Mouse (Mus musculus): ENCODE results near the gene Tram1l1. TPM values are rescaled to one million over a fixed set of nuclear protein-coding genes. Genes with fewer than 3 reads are reported as not detected.
"Not testable (repeated sequence)": the region's sequence is repeated elsewhere in the genome, so short reads cannot be mapped to it uniquely, and the experiment has no call there.

The Tram1l1 gene
- polyA plus RNA-seq (2014; fragmentation: Nextera tagmentation; extraction: Ambion mirVana), result 18.1 and 19.3 TPM in 2 replicates

GRCm38 (mm10) chr3:124320821-124321576, at the start of gene Tram1l1:
Gene Tram1l1 (plus strand): TSS chr3:124320855.
- ATAC-seq (replicated peaks; ENCODE audit: insufficient number of reproducible peaks, low FRiP score, low TSS enrichment, low read depth) (peak; percentile 96), DNase-seq (ENCODE audit: low spot score) (peak; percentile 91)
- no peaks in the 10 kb centered on the region for H3K27me3 ChIP-seq (ENCODE audit: control insufficient read depth, insufficient read depth, low read length)
- H3K4me3 ChIP-seq (ENCODE audit: low read depth, low read length), result peak within 1 kb of the TSS; percentile 57
- H3K36me3 ChIP-seq (replicated peaks; ENCODE audit: control insufficient read depth, insufficient read depth, low read depth, low read length), result no peaks in the 10 kb centered on the region
- H3K9me3 ChIP-seq (replicated peaks; ENCODE audit: control insufficient read depth, low read length), result no peaks in the 10 kb centered on the region
- H3K9ac ChIP-seq (replicated peaks; ENCODE audit: low read length), result peak within 1 kb of the TSS; percentile 73
- no peak within 1 kb of the TSS for H3K27ac ChIP-seq (replicated peaks; ENCODE audit: low read depth, low read length)
- H3K4me2 ChIP-seq (ENCODE audit: low read depth, low read length), result peak within 1 kb of the TSS; percentile 58
- WGBS, result 3% methylated on average over 42 of the region's 53 CpGs
- H3K4me1 ChIP-seq (ENCODE audit: control insufficient read depth, insufficient read depth, low read length), result no peaks in the 10 kb centered on the region

- Histone ChIP-seq H3K4me2 (ENCODE audit: low read depth, low read length) (no peak overlapping the region), H3K27me3 (ENCODE audit: control insufficient read depth, insufficient read depth, low read length) (no peaks in the 10 kb centered on the region), H3K4me3 (ENCODE audit: low read depth, low read length) (no peak overlapping the region), H3K27ac (replicated peaks; ENCODE audit: low read depth, low read length) (no peak overlapping the region), H3K36me3 (replicated peaks; ENCODE audit: control insufficient read depth, insufficient read depth, low read depth, low read length) (no peaks in the 10 kb centered on the region), H3K9me3 (replicated peaks; ENCODE audit: control insufficient read depth, low read length) (no peaks in the 10 kb centered on the region), H3K9ac (replicated peaks; ENCODE audit: low read length) (no peak overlapping the region), H3K4me1 (ENCODE audit: control insufficient read depth, insufficient read depth, low read length) (no peaks in the 10 kb centered on the region)
- ATAC-seq (replicated peaks; ENCODE audit: insufficient number of reproducible peaks, low FRiP score, low TSS enrichment, low read depth), result no peak
- DNase-seq (ENCODE audit: low spot score), result peak; percentile 32
- 46% methylated on average over 4 of the region's 4 CpGs for WGBS
These were observed 49.4 kb upstream of the Tram1l1 start for GRCm38 (mm10) chr3:124271229-124271628.

- no peak overlapping the region for H3K4me3 ChIP-seq (ENCODE audit: low read depth, low read length)
- H3K4me2 ChIP-seq (ENCODE audit: low read depth, low read length), result no peak overlapping the region
- H3K27me3 ChIP-seq (ENCODE audit: control insufficient read depth, insufficient read depth, low read length), result no peaks in the 10 kb centered on the region
- DNase-seq (ENCODE audit: low spot score), result no peak
- 50% methylated on average over 3 of the region's 3 CpGs for WGBS
- no peaks in the 10 kb centered on the region for H3K9me3 ChIP-seq (replicated peaks; ENCODE audit: control insufficient read depth, low read length)
- H3K9ac ChIP-seq (replicated peaks; ENCODE audit: low read length), result no peak overlapping the region
- no peaks in the 10 kb centered on the region for H3K36me3 ChIP-seq (replicated peaks; ENCODE audit: control insufficient read depth, insufficient read depth, low read depth, low read length)
- no peaks in the 10 kb centered on the region for H3K4me1 ChIP-seq (ENCODE audit: control insufficient read depth, insufficient read depth, low read length)
- ATAC-seq (replicated peaks; ENCODE audit: insufficient number of reproducible peaks, low FRiP score, low TSS enrichment, low read depth), result no peak
- no peak overlapping the region for H3K27ac ChIP-seq (replicated peaks; ENCODE audit: low read depth, low read length)
These were observed 49.0 kb upstream of the Tram1l1 start for GRCm38 (mm10) chr3:124271668-124272067.

GRCm38 (mm10) chr3:124272465-124273089, 48.1 kb upstream of the Tram1l1 start:
- Histone ChIP-seq H3K9me3 (replicated peaks; ENCODE audit: control insufficient read depth, low read length) (no peaks in the 10 kb centered on the region), H3K4me3 (ENCODE audit: low read depth, low read length) (no peak overlapping the region), H3K36me3 (replicated peaks; ENCODE audit: control insufficient read depth, insufficient read depth, low read depth, low read length) (no peaks in the 10 kb centered on the region), H3K4me2 (ENCODE audit: low read depth, low read length) (no peak overlapping the region), H3K9ac (replicated peaks; ENCODE audit: low read length) (no peak overlapping the region), H3K27ac (replicated peaks; ENCODE audit: low read depth, low read length) (no peak overlapping the region), H3K27me3 (ENCODE audit: control insufficient read depth, insufficient read depth, low read length) (no peaks in the 10 kb centered on the region), H3K4me1 (ENCODE audit: control insufficient read depth, insufficient read depth, low read length) (no peaks in the 10 kb centered on the region)
- WGBS, result 68% methylated on average over 2 of the region's 2 CpGs
- ATAC-seq (replicated peaks; ENCODE audit: insufficient number of reproducible peaks, low FRiP score, low TSS enrichment, low read depth), result no peak
- no peak for DNase-seq (ENCODE audit: low spot score)

GRCm38 (mm10) chr3:124274928-124275609, 45.6 kb upstream of the Tram1l1 start:
- not testable (repeated sequence) for ATAC-seq (replicated peaks; ENCODE audit: insufficient number of reproducible peaks, low FRiP score, low TSS enrichment, low read depth); H3K4me1 ChIP-seq (ENCODE audit: control insufficient read depth, insufficient read depth, low read length); H3K4me2 ChIP-seq (ENCODE audit: low read depth, low read length); H3K4me3 ChIP-seq (ENCODE audit: low read depth, low read length); H3K27me3 ChIP-seq (ENCODE audit: control insufficient read depth, insufficient read depth, low read length); H3K9me3 ChIP-seq (replicated peaks; ENCODE audit: control insufficient read depth, low read length); H3K27ac ChIP-seq (replicated peaks; ENCODE audit: low read depth, low read length); H3K36me3 ChIP-seq (replicated peaks; ENCODE audit: control insufficient read depth, insufficient read depth, low read depth, low read length); H3K9ac ChIP-seq (replicated peaks; ENCODE audit: low read length)
- WGBS, result 12% methylated on average over 13 of the region's 13 CpGs
- peak; percentile 73 for DNase-seq (ENCODE audit: low spot score)

GRCm38 (mm10) chr3:124288936-124289335, 31.7 kb upstream of the Tram1l1 start:
- H3K36me3 ChIP-seq (replicated peaks; ENCODE audit: control insufficient read depth, insufficient read depth, low read depth, low read length); H3K9me3 ChIP-seq (replicated peaks; ENCODE audit: control insufficient read depth, low read length); H3K4me2 ChIP-seq (ENCODE audit: low read depth, low read length); H3K27ac ChIP-seq (replicated peaks; ENCODE audit: low read depth, low read length); H3K4me3 ChIP-seq (ENCODE audit: low read depth, low read length); H3K4me1 ChIP-seq (ENCODE audit: control insufficient read depth, insufficient read depth, low read length); H3K9ac ChIP-seq (replicated peaks; ENCODE audit: low read length); H3K27me3 ChIP-seq (ENCODE audit: control insufficient read depth, insufficient read depth, low read length); ATAC-seq (replicated peaks; ENCODE audit: insufficient number of reproducible peaks, low FRiP score, low TSS enrichment, low read depth): not testable (repeated sequence)
- WGBS, result 53% methylated on average over 7 of the region's 7 CpGs
- DNase-seq (ENCODE audit: low spot score), result peak; percentile 21

GRCm38 (mm10) chr3:124319254-124319653, 1.4 kb upstream of the Tram1l1 start:
- no peak overlapping the region for H3K4me3 ChIP-seq (ENCODE audit: low read depth, low read length)
- 75% methylated on average over 4 of the region's 4 CpGs for WGBS
- no peak overlapping the region for H3K9ac ChIP-seq (replicated peaks; ENCODE audit: low read length)
- no peak overlapping the region for H3K4me2 ChIP-seq (ENCODE audit: low read depth, low read length)
- H3K9me3 ChIP-seq (replicated peaks; ENCODE audit: control insufficient read depth, low read length), result no peaks in the 10 kb centered on the region
- H3K4me1 ChIP-seq (ENCODE audit: control insufficient read depth, insufficient read depth, low read length), result no peaks in the 10 kb centered on the region
- no peak for DNase-seq (ENCODE audit: low spot score)
- H3K36me3 ChIP-seq (replicated peaks; ENCODE audit: control insufficient read depth, insufficient read depth, low read depth, low read length), result no peaks in the 10 kb centered on the region
- no peaks in the 10 kb centered on the region for H3K27me3 ChIP-seq (ENCODE audit: control insufficient read depth, insufficient read depth, low read length)
- ATAC-seq (replicated peaks; ENCODE audit: insufficient number of reproducible peaks, low FRiP score, low TSS enrichment, low read depth), result no peak
- no peak overlapping the region for H3K27ac ChIP-seq (replicated peaks; ENCODE audit: low read depth, low read length)

- DNase-seq (ENCODE audit: low spot score), result no peak
These were observed 257 bp upstream of the Tram1l1 start for GRCm38 (mm10) chr3:124320398-124320797.

More at GRCm38 (mm10) chr3:124320398-124320797, 257 bp upstream of the Tram1l1 start:
- H3K27ac ChIP-seq (replicated peaks; ENCODE audit: low read depth, low read length), result no peak overlapping the region
- H3K4me1 ChIP-seq (ENCODE audit: control insufficient read depth, insufficient read depth, low read length), result no peaks in the 10 kb centered on the region
- ATAC-seq (replicated peaks; ENCODE audit: insufficient number of reproducible peaks, low FRiP score, low TSS enrichment, low read depth), result 0 out of 2 replicates have a peak, but pooled peaks have one; percentile 30
- H3K36me3 ChIP-seq (replicated peaks; ENCODE audit: control insufficient read depth, insufficient read depth, low read depth, low read length), result no peaks in the 10 kb centered on the region
- 27% methylated on average over 2 of the region's 2 CpGs for WGBS
- H3K27me3 ChIP-seq (ENCODE audit: control insufficient read depth, insufficient read depth, low read length), result no peaks in the 10 kb centered on the region
- H3K9ac ChIP-seq (replicated peaks; ENCODE audit: low read length), result peak overlapping the region; percentile 73
- H3K9me3 ChIP-seq (replicated peaks; ENCODE audit: control insufficient read depth, low read length), result no peaks in the 10 kb centered on the region
- H3K4me3 ChIP-seq (ENCODE audit: low read depth, low read length), result peak overlapping the region; percentile 57
- H3K4me2 ChIP-seq (ENCODE audit: low read depth, low read length), result peak overlapping the region; percentile 58
